In genomic region chr9:14380386-14381285, GRCm38 (mm10) we compare ENCODE assay signal across 8 mouse cellular contexts. TPM values are rescaled to one million over a fixed set of nuclear protein-coding genes. Genes with fewer than 3 reads are reported as not detected.
A peak's percentile ranks its signal among the peaks of the same experiment; 100 is the strongest.
DNase-seq lines count a peak whose midpoint lies in the region; ATAC-seq and TF ChIP-seq lines count a peak whose summit lies in the region.

No protein-coding gene starts in this region.

- H3K4me3 ChIP-seq in bone marrow macrophage, adult 2 months (ENCODE audit: insufficient read depth, low read length), result peak overlapping the region; percentile 72
- peak overlapping the region; percentile 85 for H3K4me3 ChIP-seq in embryonic fibroblast, embryonic 13.5 days (ENCODE audit: insufficient read depth, low read length)
- H3K4me3 ChIP-seq in heart, embryonic 11.5 days (ENCODE audit: low read depth, low read length), result peak overlapping the region; percentile 64
- H3K4me3 ChIP-seq in kidney, embryonic 16.5 days (ENCODE audit: low read length), result peak overlapping the region; percentile 75
- H3K4me3 ChIP-seq in liver, adult 2 months (ENCODE audit: insufficient read depth, low read depth, low read length), result peak overlapping the region; percentile 75

- H3K4me1 ChIP-seq in bone marrow macrophage, adult 2 months (ENCODE audit: control insufficient read depth, insufficient read depth, low read length), result peaks cover 6% of the 10 kb centered on the region; the same call in 1 of the 2 replicates
- H3K4me1 ChIP-seq in embryonic fibroblast, embryonic 13.5 days (ENCODE audit: control insufficient read depth, insufficient read depth, low read length), result no peaks in the 10 kb centered on the region
- H3K4me1 ChIP-seq in heart, embryonic 11.5 days (ENCODE audit: control insufficient read depth, insufficient read depth, low read length), result peaks cover 16% of the 10 kb centered on the region
- peaks cover 17% of the 10 kb centered on the region for H3K4me1 ChIP-seq in kidney, embryonic 16.5 days (ENCODE audit: insufficient read depth, low read length)
- 0 out of 2 replicates have a peak, but pooled peaks cover 4% of the 10 kb centered on the region for H3K4me1 ChIP-seq in liver, adult 2 months (ENCODE audit: control insufficient read depth, insufficient read depth, low read length)

- H3K9ac ChIP-seq in heart, embryonic 11.5 days (ENCODE audit: low read depth, low read length), result peak overlapping the region; percentile 77
- peak overlapping the region; percentile 78 for H3K9ac ChIP-seq in kidney, embryonic 16.5 days (replicated peaks; ENCODE audit: low read length)
- H3K9ac ChIP-seq in liver, adult 2 months (ENCODE audit: low read depth, low read length), result peak overlapping the region; percentile 70

- no peaks in the 10 kb centered on the region for H3K27me3 ChIP-seq in heart, embryonic 11.5 days (ENCODE audit: control insufficient read depth, insufficient read depth, low read length)
- H3K27me3 ChIP-seq in kidney, embryonic 16.5 days (ENCODE audit: insufficient read depth, low read length), result no peaks in the 10 kb centered on the region
- H3K27me3 ChIP-seq in liver, adult 2 months (ENCODE audit: control insufficient read depth, insufficient read depth, low read length), result no peaks in the 10 kb centered on the region

- no peaks in the 10 kb centered on the region for H3K9me3 ChIP-seq in heart, embryonic 11.5 days (replicated peaks; ENCODE audit: control insufficient read depth, low read length)
- no peaks in the 10 kb centered on the region for H3K9me3 ChIP-seq in kidney, embryonic 16.5 days (ENCODE audit: low read length)

- H3K36me3 ChIP-seq in heart, embryonic 11.5 days (ENCODE audit: control insufficient read depth, insufficient read depth, low read length), result no peaks in the 10 kb centered on the region
- H3K36me3 ChIP-seq in kidney, embryonic 16.5 days (ENCODE audit: insufficient read depth, low read length), result no peaks in the 10 kb centered on the region
- H3K36me3 ChIP-seq in liver, adult 2 months (ENCODE audit: control insufficient read depth, insufficient read depth, low read length), result no peaks in the 10 kb centered on the region

- DNase-seq in A20 (ENCODE audit: low read depth, low spot score), result peak; percentile 93
- no peak for DNase-seq in liver, adult 2 months (ENCODE audit: extremely low read depth, low read depth, low spot score)
- peak; percentile 86 to 88 for DNase-seq in spleen, postnatal 36 days (ENCODE audit: low spot score in 2 of 2)

- H3K4me2 ChIP-seq in heart, embryonic 11.5 days, result peak overlapping the region; percentile 98
- peak overlapping the region; percentile 96 for H3K4me2 ChIP-seq in kidney, embryonic 16.5 days (replicated peaks; ENCODE audit: low read depth, low read length)

- under 1% methylated on average over 70 of the region's 76 CpGs for WGBS in heart, embryonic 11.5 days (ENCODE audit: insufficient replicate concordance)
- WGBS in kidney, embryonic 16.5 days, result under 1% methylated on average over 75 of the region's 76 CpGs
- under 1% methylated on average over 76 of the region's 76 CpGs for WGBS in liver, adult 2 months

- no peak overlapping the region for H3K27ac ChIP-seq in bone marrow macrophage, adult 2 months (ENCODE audit: insufficient read depth, low read depth, low read length)
- no peak overlapping the region for H3K27ac ChIP-seq in embryonic fibroblast, embryonic 13.5 days (ENCODE audit: insufficient read depth, low read length)
- peak overlapping the region; percentile 60 for H3K27ac ChIP-seq in heart, embryonic 11.5 days (ENCODE audit: low read depth, low read length)
- H3K27ac ChIP-seq in kidney, embryonic 16.5 days (ENCODE audit: low read length), result peak overlapping the region; percentile 70
- H3K27ac ChIP-seq in liver, adult 2 months (replicated peaks; ENCODE audit: insufficient read depth, low read depth, low read length), result 0 out of 2 replicates have a peak overlapping the region, but pooled peaks have one; percentile 4

- no peaks in the 10 kb centered on the region for H3K79me2 ChIP-seq in liver, adult 2 months (ENCODE audit: control insufficient read depth, insufficient read depth, low read length)

- TF ChIP-seq POLR2A in bone marrow macrophage, adult 2 months (IDR thresholded peaks at IDR 0.05; ENCODE audit: borderline replicate concordance, low read depth, low read length), result peak; percentile 76; the same call in 1 of the 2 replicates
- peak; percentile 75 for TF ChIP-seq POLR2A in embryonic fibroblast, embryonic 13.5 days (IDR thresholded peaks at IDR 0.05; ENCODE audit: low read depth, low read length)
- TF ChIP-seq POLR2A in liver, adult 2 months (IDR thresholded peaks at IDR 0.05; ENCODE audit: extremely low read depth, insufficient read depth, low read length), result 0 out of 2 replicates have a peak, but pooled peaks have one; percentile 19

- no peak for TF ChIP-seq CTCF in bone marrow macrophage, adult 2 months (IDR thresholded peaks at IDR 0.05; ENCODE audit: low read depth, low read length)
- TF ChIP-seq CTCF in embryonic fibroblast, embryonic 13.5 days (IDR thresholded peaks at IDR 0.05; ENCODE audit: borderline replicate concordance, insufficient read depth, low read length), result no peak
- no peak for TF ChIP-seq CTCF in liver, adult 2 months (IDR thresholded peaks at IDR 0.05; ENCODE audit: low read depth, low read length)

- peak; percentile 95 for ATAC-seq in heart, embryonic 11.5 days (replicated peaks; ENCODE audit: insufficient number of reproducible peaks, low FRiP score, low TSS enrichment)
- ATAC-seq in kidney, embryonic 16.5 days (ENCODE audit: low FRiP score, low TSS enrichment), result peak; percentile 97
- peak; percentile 81 for ATAC-seq in monocyte, adult 5-6 weeks (replicated peaks; ENCODE audit: insufficient number of reproducible peaks, low FRiP score, low TSS enrichment, poor library complexity, severe bottlenecking)

RNA-seq across cellular contexts. Expression of gene Endod1, which starts 0.7 kb away (rescaled TPM):
- 12.2 and 13.8 TPM in 2 replicates for polyA plus RNA-seq in bone marrow macrophage, adult 2 months (2012; ENCODE audit: insufficient read depth, insufficient read length, missing spikeins)
- polyA plus RNA-seq in embryonic fibroblast, embryonic 13.5 days (2011; ENCODE audit: insufficient read length, low read depth, missing spikeins), result 11.7 and 13.0 TPM in 2 replicates
- 11.5 and 12.9 TPM in 2 replicates for polyA plus RNA-seq in heart, embryonic 11.5 days (2014; fragmentation: Nextera tagmentation; extraction: Ambion mirVana)
- 15.6 and 17.8 TPM in 2 replicates for polyA plus RNA-seq in kidney, embryonic 16.5 days (2015; fragmentation: Nextera tagmentation; extraction: Ambion mirVana)
- total RNA-seq in liver, adult 2 months (2014; rRNA removed), result 2.9 and 3.2 TPM in 2 replicates
- 3.6 and 4.5 TPM in 2 replicates for polyA plus RNA-seq in liver, adult 2 months (2012; rRNA removed)
- 9.1 to 14.7 TPM (median 11.1 TPM) in 3 replicates for total RNA-seq in monocyte, adult 5-6 weeks (2017)

Comparison
In these comparisons a context has a peak if more than half of its experiments do, and no peak if none do; other contexts are left out.
1. H3K27ac ChIP-seq: peak in heart, embryonic 11.5 days (single experiment), kidney, embryonic 16.5 days (single experiment) and liver, adult 2 months (single experiment); none in bone marrow macrophage, adult 2 months (single experiment) and embryonic fibroblast, embryonic 13.5 days (single experiment).
2. POLR2A ChIP-seq: peak in every context shown above with its lines; median percentile 76 in bone marrow macrophage, adult 2 months; 75 in embryonic fibroblast, embryonic 13.5 days; 19 in liver, adult 2 months.
3. Peak in every context shown above with its lines, with median percentiles within 50 percentile points of each other: H3K4me3 ChIP-seq, ATAC-seq and H3K9ac ChIP-seq.